Mouse (Mus musculus) embryonic facial prominence, embryonic 13.5 days (tissue): ENCODE data around the gene Mrps21. TPM values are rescaled to one million over a fixed set of nuclear protein-coding genes. Genes with fewer than 3 reads are reported as not detected.
A peak's percentile ranks its signal among the peaks of the same experiment; 100 is the strongest.

Experiments used
- ATAC-seq: fragments of 200-750 bp; cut with Nextera tagmentation; 2 replicates; pipeline ENCODE4 v1.8.0; 2017; ENCODE audit warnings: low read depth; ENCODE audit not compliant: insufficient number of reproducible peaks, insufficient read depth, low FRiP score, low TSS enrichment
- H3K27ac ChIP-seq: fragments of 300-500 bp; sonication (generic); 2 replicates; pipeline ENCODE4 v1.5.1; 2015; ENCODE audit warnings: moderate library complexity, mild to moderate bottlenecking, inconsistent platforms
- H3K27me3 ChIP-seq: fragments of 300-500 bp; sonication (generic); 2 replicates; pipeline ENCODE4 v1.6.1; 2015; ENCODE audit warnings: mild to moderate bottlenecking, inconsistent platforms
- H3K36me3 ChIP-seq: fragments of 300-500 bp; sonication (generic); 2 replicates; pipeline ENCODE4 v1.6.1; 2015; ENCODE audit warnings: mild to moderate bottlenecking, inconsistent platforms
- H3K4me1 ChIP-seq: fragments of 300-500 bp; sonication (generic); 2 replicates; pipeline ENCODE4 v1.6.1; 2015; ENCODE audit warnings: inconsistent platforms
- H3K4me2 ChIP-seq: fragments of 300-500 bp; sonication (generic); 2 replicates; pipeline ENCODE4 v1.6.1; 2015; ENCODE audit warnings: moderate library complexity, mild to moderate bottlenecking, inconsistent platforms
- H3K4me3 ChIP-seq: fragments of 300-500 bp; sonication (generic); 2 replicates; pipeline ENCODE4 v1.5.1; 2015; ENCODE audit warnings: mild to moderate bottlenecking, inconsistent platforms
- H3K9ac ChIP-seq: fragments of 300-500 bp; sonication (generic); 2 replicates; pipeline ENCODE4 v1.6.1; 2015; ENCODE audit warnings: mild to moderate bottlenecking, inconsistent platforms
- H3K9me3 ChIP-seq: fragments of 300-500 bp; sonication (generic); 2 replicates; pipeline ENCODE4 v1.6.1; 2016; ENCODE audit warnings: inconsistent platforms
- WGBS: fragments of 180-500 bp; shearing (Covaris S2); methylation state at CpG from one replicate; pipeline ENCODE4 v1.1.7; 2015; ENCODE audit warnings: mixed read lengths; 5-methylcytosine and 5-hydroxymethylcytosine counted together
- polyA plus RNA-seq: library from polyadenylated mRNA; unstranded; fragments of >200 nt; fragmentation: Nextera tagmentation; extraction: Ambion mirVana; gene quantifications from 2 replicates; pipeline ENCODE4 v1.2.1, GENCODE M21; 2015

The Mrps21 gene
- polyA plus RNA-seq, 1 experiment from 2014 or later = 350 TPM

- WGBS = 20% methylated on average over 3 of the region's 3 CpGs
- H3K4me1 ChIP-seq = peaks cover 26% of the 10 kb centered on the region
- no peak overlapping the region for H3K4me3 ChIP-seq
- H3K27ac ChIP-seq = no peak overlapping the region; the same call in 1 of the 2 replicates
- H3K27me3 ChIP-seq = no peaks in the 10 kb centered on the region
- H3K4me2 ChIP-seq = no peak overlapping the region
- ATAC-seq = no peak
- H3K9ac ChIP-seq = no peak overlapping the region
- H3K9me3 ChIP-seq = no peaks in the 10 kb centered on the region
- H3K36me3 ChIP-seq = no peaks in the 10 kb centered on the region
These were observed 18.3 kb upstream of the Mrps21 start for GRCm38 (mm10) chr3:95889664-95890063.

DNA sequence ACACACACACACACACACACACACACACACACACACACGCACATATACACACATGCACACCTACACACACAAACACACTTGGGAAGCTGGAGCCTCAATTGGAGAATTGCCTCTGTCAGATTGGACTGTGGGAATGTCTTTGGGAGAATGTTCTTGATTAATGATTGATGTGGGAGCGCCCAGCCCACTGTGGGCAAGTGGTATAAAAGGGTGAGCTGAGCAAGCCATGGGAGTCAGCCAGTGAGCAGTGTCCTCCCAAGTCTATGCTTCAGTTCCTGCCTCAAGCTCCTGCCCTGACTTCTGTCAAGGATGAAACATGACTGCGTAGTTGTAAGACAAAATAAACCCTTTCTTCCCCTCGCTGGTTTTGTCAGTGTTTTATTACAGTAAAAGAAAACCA lies 16.3 kb upstream of the Mrps21 start:
- H3K4me3 ChIP-seq = no peak overlapping the region
- no peak overlapping the region for H3K4me2 ChIP-seq
- ATAC-seq = no peak
- peaks cover 22% of the 10 kb centered on the region for H3K4me1 ChIP-seq
- H3K36me3 ChIP-seq = no peaks in the 10 kb centered on the region
- H3K27ac ChIP-seq = no peak overlapping the region
- H3K27me3 ChIP-seq = no peaks in the 10 kb centered on the region
- H3K9ac ChIP-seq = no peak overlapping the region
- WGBS = 79% methylated on average over 4 of the region's 4 CpGs
- no peaks in the 10 kb centered on the region for H3K9me3 ChIP-seq

DNA sequence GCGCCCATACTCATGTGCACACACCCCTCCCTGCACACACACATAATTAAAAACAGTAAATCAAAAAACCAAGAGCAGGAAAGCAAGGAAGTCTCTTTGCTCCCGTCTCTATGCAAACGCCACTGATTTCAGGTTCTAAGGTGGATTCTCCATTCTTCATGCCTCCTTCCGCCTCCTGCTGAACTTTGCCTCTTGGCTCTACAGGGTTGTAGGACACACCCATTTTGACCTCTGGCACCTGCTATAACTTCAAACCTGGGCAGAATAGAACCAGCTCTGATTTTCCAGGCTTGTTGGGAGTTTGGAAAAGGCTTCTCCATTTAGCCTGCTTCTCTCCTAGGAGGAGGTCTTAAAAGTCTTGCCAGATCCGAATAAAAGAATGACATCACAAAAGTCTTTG lies 13.1 kb upstream of the Mrps21 start:
- no peak overlapping the region; the same call in 1 of the 2 replicates for H3K4me3 ChIP-seq
- H3K9me3 ChIP-seq = no peaks in the 10 kb centered on the region
- no peaks in the 10 kb centered on the region for H3K36me3 ChIP-seq
- peaks cover 15% of the 10 kb centered on the region for H3K4me1 ChIP-seq
- ATAC-seq = no peak
- H3K27ac ChIP-seq = no peak overlapping the region
- H3K9ac ChIP-seq = no peak overlapping the region
- no peaks in the 10 kb centered on the region for H3K27me3 ChIP-seq
- 58% methylated on average over 5 of the region's 5 CpGs for WGBS
- no peak overlapping the region for H3K4me2 ChIP-seq

DNA sequence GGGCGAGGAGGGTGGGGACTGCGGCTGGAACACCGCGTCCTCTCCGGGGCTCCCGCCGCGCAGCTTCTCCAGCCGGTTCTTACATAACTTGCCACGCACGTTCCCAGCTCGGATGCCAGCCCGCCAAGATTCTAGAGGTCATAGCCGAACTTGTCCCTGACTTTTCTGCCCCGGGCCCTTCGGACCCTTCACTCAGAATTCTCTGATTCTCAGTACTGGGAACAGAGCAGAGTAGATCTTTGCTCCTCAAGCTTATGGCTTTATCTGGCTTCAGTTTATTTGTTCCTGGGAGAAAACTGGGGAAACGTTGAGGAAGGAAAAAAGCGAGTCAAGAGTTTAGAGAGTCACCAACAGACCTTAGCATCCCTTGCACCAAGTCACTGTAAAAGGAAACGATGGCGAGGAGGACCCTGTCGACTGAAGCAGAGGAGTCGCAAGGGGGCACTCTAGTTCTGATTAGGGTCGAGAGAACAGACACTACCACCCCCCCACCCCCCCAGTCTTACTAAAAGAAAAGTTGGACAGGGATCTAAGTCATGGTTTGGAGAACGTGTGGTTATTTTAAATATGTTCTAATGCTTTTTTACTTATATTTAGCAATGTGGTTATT lies 11.6 kb upstream of the Mrps21 start:
- Histone ChIP-seq H3K27ac (0 out of 2 replicates have a peak overlapping the region, but pooled peaks have one; percentile 16), H3K9me3 (no peaks in the 10 kb centered on the region), H3K9ac (peak overlapping the region; percentile 64), H3K4me1 (peaks cover 15% of the 10 kb centered on the region), H3K36me3 (no peaks in the 10 kb centered on the region), H3K4me2 (peak overlapping the region; percentile 99), H3K27me3 (no peaks in the 10 kb centered on the region), H3K4me3 (peak overlapping the region; percentile 55)
- WGBS = 2% methylated on average over 24 of the region's 24 CpGs
- ATAC-seq = no peak

- Histone ChIP-seq H3K4me3 (peak within 1 kb of the TSS; percentile 55), H3K9me3 (no peaks in the 10 kb centered on the region), H3K9ac (peak within 1 kb of the TSS; percentile 71), H3K4me1 (peaks cover 15% of the 10 kb centered on the region), H3K4me2 (peak within 1 kb of the TSS; percentile 99), H3K36me3 (no peaks in the 10 kb centered on the region), H3K27me3 (no peaks in the 10 kb centered on the region), H3K27ac (peak within 1 kb of the TSS; percentile 16; the same call in 1 of the 2 replicates)
- ATAC-seq = peak; percentile 98
- WGBS = under 1% methylated on average over 66 of the region's 66 CpGs
These were observed 10.9 kb upstream of the Mrps21 start, which contains the start of gene Ciart for GRCm38 (mm10) chr3:95881979-95882815. Ciart (minus strand) TSS chr3:95882251.

DNA sequence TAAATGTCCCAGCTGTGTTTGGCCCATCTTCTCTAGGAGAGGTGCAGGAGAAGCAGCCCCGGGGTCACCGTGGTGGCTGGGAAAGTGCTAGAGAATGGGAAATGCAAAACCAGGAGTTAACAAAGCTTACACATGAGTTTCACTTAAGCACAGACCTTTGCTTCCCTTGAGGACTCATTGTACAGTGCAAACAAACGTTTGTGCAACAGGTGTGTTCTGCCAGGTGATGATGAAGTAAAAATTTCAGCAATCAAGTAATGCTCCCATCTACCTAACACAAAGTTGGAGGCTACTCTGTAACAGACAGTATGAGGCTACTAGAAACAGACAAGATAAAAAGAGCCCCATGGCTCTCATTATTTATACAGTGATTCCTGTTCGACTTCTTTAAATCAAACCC lies 7.7 kb upstream of the Mrps21 start:
- no peaks in the 10 kb centered on the region for H3K36me3 ChIP-seq
- H3K27me3 ChIP-seq = no peaks in the 10 kb centered on the region
- 85% methylated on average over 4 of the region's 4 CpGs for WGBS
- H3K4me3 ChIP-seq = no peak overlapping the region
- peaks cover 15% of the 10 kb centered on the region for H3K4me1 ChIP-seq
- no peaks in the 10 kb centered on the region for H3K9me3 ChIP-seq
- no peak overlapping the region for H3K4me2 ChIP-seq
- no peak overlapping the region for H3K27ac ChIP-seq
- no peak overlapping the region for H3K9ac ChIP-seq
- ATAC-seq = no peak

GRCm38 (mm10) chr3:95872048-95872447 lies 729 bp upstream of the Mrps21 start:
- H3K27me3 ChIP-seq = no peaks in the 10 kb centered on the region
- peaks cover 16% of the 10 kb centered on the region for H3K4me1 ChIP-seq
- 74% methylated on average over 7 of the region's 7 CpGs for WGBS
- ATAC-seq = no peak
- peak overlapping the region; percentile 72 for H3K4me3 ChIP-seq
- peak overlapping the region; percentile 75 for H3K4me2 ChIP-seq
- H3K9me3 ChIP-seq = no peaks in the 10 kb centered on the region
- H3K36me3 ChIP-seq = peaks cover 20% of the 10 kb centered on the region
- no peak overlapping the region for H3K27ac ChIP-seq
- H3K9ac ChIP-seq = peak overlapping the region; percentile 87

DNA sequence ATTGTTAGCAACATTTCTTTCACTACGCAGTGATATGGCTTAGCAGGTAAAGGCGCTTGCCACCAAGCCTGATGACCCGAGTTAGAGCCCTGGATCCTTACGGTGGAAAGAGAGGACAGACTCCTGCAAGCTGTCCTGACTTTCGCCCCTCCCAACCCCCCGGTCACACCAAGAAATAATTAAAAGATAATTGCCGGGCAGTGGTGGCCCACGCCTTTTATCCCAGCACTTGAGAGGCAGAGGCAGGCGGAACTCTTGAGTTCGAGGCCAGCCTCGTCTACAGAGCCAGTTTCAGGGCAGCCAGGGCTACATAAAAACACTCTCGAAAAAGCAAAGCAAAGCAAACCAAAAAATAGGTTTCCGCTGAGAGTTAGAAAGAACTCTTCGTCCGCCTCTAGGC lies 343 bp downstream of the Mrps21 start:
- ATAC-seq = no peak
- H3K4me1 ChIP-seq = peaks cover 16% of the 10 kb centered on the region
- peak overlapping the region; percentile 75 for H3K4me2 ChIP-seq
- H3K36me3 ChIP-seq = peaks cover 23% of the 10 kb centered on the region
- 8% methylated on average over 15 of the region's 15 CpGs for WGBS
- peak overlapping the region; percentile 72 for H3K4me3 ChIP-seq
- no peaks in the 10 kb centered on the region for H3K9me3 ChIP-seq
- no peaks in the 10 kb centered on the region for H3K27me3 ChIP-seq
- peak overlapping the region; percentile 87 for H3K9ac ChIP-seq
- H3K27ac ChIP-seq = peak overlapping the region; percentile 75

DNA sequence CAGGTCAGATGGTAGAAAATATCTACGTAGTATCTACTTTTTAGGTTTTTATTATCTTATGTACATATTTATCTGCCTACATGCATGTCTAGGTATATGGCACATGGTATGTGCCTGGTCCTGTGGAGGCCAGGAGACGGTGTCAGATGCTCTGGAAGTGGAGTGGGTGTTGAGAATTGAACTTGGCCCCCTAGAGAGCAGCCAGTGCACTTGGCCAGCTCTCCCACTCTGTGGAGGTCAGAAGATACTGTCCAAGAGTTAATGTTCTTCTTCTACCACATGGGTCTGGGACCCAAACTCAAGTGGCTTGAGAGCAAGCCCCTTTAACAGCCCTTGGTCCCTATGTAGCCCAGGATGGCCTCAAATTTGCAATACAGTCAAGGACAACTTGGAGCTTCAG lies 3.9 kb downstream of the Mrps21 start:
- no peaks in the 10 kb centered on the region for H3K27me3 ChIP-seq
- no peak for ATAC-seq
- H3K4me3 ChIP-seq = no peak overlapping the region
- 94% methylated on average over 2 of the region's 2 CpGs for WGBS
- no peak overlapping the region for H3K4me2 ChIP-seq
- H3K9ac ChIP-seq = peak overlapping the region; percentile 12; the same call in 1 of the 2 replicates
- no peak overlapping the region for H3K27ac ChIP-seq
- H3K9me3 ChIP-seq = no peaks in the 10 kb centered on the region
- peaks cover 14% of the 10 kb centered on the region for H3K4me1 ChIP-seq
- peaks cover 52% of the 10 kb centered on the region for H3K36me3 ChIP-seq

DNA sequence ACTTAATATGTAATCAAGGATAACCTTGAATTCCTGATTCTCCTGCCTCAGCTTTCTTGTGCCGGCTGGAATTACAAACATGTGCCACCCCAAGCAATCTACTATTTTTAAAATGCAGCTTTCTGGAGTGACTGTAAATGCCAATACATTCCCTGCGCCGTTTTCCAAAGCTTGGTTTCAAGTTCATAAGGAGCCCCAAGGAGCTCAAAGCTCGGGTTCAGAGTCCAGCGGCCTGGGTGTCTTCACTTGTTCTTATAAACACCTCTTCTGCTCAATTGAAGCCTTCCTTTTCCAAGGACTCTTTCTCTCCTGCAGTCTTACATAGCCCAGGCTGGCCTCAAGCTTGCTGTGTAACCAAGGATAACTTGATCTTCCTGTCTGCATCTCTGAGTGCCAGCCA lies 5.2 kb downstream of the Mrps21 start:
- Histone ChIP-seq H3K9me3 (no peaks in the 10 kb centered on the region), H3K27ac (no peak overlapping the region), H3K4me3 (no peak overlapping the region), H3K4me2 (no peak overlapping the region), H3K36me3 (peaks cover 56% of the 10 kb centered on the region), H3K4me1 (peaks cover 9% of the 10 kb centered on the region), H3K9ac (no peak overlapping the region), H3K27me3 (no peaks in the 10 kb centered on the region)
- 88% methylated on average over 5 of the region's 5 CpGs for WGBS
- no peak for ATAC-seq

DNA sequence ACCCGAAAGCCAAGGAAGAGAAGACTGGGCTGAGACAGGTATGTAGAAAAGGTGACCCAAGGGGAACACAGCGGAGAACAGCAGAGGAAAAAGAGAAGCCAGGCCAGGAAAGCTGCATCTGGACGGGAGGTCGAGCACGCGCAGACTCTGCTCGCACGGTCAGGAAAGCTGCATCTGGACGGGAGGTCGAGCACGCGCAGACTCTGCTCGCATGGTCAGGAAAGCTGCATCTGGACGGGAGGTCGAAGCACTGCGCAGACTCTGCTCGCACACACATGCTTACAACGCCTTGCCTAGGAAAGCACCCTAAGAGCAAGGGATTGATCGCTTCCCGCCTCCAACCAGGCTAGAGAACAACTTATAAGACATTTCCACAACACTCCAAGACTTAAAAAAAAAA lies 5.7 kb downstream of the Mrps21 start:
- no peaks in the 10 kb centered on the region for H3K27me3 ChIP-seq
- ATAC-seq = no peak
- H3K27ac ChIP-seq = no peak overlapping the region
- no peak overlapping the region for H3K4me2 ChIP-seq
- 89% methylated on average over 20 of the region's 20 CpGs for WGBS
- H3K4me3 ChIP-seq = no peak overlapping the region
- H3K9ac ChIP-seq = no peak overlapping the region
- no peaks in the 10 kb centered on the region for H3K9me3 ChIP-seq
- H3K36me3 ChIP-seq = peaks cover 56% of the 10 kb centered on the region
- peaks cover 6% of the 10 kb centered on the region for H3K4me1 ChIP-seq

GRCm38 (mm10) chr3:95865050-95865449 lies 6.3 kb downstream of the Mrps21 start:
- Histone ChIP-seq H3K4me2 (no peak overlapping the region), H3K9ac (no peak overlapping the region), H3K27ac (no peak overlapping the region), H3K4me3 (no peak overlapping the region), H3K27me3 (no peaks in the 10 kb centered on the region), H3K36me3 (peaks cover 55% of the 10 kb centered on the region), H3K4me1 (peaks cover under 1% of the 10 kb centered on the region; the same call in 1 of the 2 replicates), H3K9me3 (no peaks in the 10 kb centered on the region)
- ATAC-seq = no peak
- 92% methylated on average over 5 of the region's 5 CpGs for WGBS
